Mouse (Mus musculus): Measurements from ENCODE around the gene Sgo1. TPM values are rescaled to one million over a fixed set of nuclear protein-coding genes. Genes with fewer than 3 reads are reported as not detected.
"Not testable (repeated sequence)": the region's sequence is repeated elsewhere in the genome, so short reads cannot be mapped to it uniquely, and the experiment has no call there.

The Sgo1 gene
- 0.16 and 0.25 TPM in 2 replicates for polyA plus RNA-seq (2012; rRNA removed)

DNA sequence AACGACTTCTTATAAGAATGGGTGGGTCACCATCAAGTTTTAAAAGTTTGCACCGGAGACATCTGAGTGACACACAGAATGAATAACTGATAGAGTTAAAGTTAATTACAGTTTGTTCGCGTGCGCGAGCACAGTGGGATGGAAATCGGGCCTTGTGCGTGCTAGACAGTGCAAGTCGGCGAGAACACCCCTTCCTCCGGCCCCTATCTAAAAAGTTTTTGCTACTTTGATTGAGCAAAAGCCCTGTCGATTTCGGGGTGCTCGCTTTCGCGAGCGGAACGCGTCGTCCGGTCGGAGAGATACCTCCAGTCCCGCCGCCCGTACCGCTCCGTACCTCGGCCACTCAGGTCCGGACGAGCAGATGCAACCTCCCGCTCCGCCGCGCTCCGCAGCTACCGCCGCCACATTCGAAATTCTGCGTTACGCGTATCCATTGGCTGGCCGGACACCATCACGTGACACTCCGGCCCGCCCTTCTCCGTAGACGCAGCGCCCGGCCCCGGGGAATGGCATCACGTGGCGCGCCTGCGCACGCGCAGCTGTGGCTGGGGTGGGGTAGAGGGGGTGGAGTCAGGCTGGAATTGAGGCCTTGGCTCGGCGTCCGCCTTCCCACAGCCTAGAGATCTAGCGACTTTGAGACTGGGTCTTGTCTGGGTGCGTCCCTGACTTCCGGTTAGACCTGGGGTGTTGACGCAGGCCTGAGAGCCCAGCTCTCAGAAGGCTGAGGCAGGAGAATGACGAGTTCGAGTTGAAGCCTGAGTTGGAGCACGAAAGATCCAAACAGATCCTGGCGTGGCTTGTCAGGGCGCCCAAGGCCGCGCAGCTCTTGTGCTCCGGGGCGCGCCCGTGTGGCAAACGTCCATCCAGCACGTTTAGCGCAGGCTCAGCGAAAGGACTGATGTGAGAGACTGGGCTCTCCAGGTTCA, at the start of gene Sgo1:
Gene Sgo1, minus strand, starts transcription at position 457 of the 926 bp plus-strand sequence.
- peak; percentile 87 to 97 for DNase-seq (ENCODE audit: extremely low spot score in 1 of 2, low spot score in 1 of 2)

DNA sequence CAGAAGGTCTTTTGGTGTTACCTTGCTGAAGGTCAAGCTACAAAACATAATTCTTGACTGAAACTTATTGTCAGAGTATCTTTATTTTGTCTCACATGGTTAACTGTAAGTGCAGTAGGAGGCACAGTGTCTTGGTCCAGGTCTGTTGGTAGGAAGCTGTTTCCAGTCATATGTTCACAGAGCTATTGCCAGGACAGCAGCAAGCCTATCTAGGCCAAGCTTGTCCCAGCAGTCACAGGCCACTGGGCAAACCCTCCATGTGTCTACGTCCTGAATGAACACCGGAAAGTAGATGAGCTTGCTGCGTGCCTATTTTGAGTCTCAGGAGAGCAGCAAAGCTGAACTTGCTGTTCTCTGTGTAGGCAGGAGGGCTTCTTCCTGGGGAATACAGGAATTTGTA, 29.8 kb upstream of the Sgo1 start:
- not testable (repeated sequence) for DNase-seq (ENCODE audit: extremely low spot score in 1 of 2, low spot score in 1 of 2)

GRCm38 (mm10) chr17:53718474-53718873, 29.3 kb upstream of the Sgo1 start:
- no peak for DNase-seq (ENCODE audit: extremely low spot score in 1 of 2, low spot score in 1 of 2)

- DNase-seq (ENCODE audit: extremely low spot score in 1 of 2, low spot score in 1 of 2): not testable (repeated sequence)
Observed at GRCm38 (mm10) chr17:53715161-53715560, 26.0 kb upstream of the Sgo1 start.

DNA sequence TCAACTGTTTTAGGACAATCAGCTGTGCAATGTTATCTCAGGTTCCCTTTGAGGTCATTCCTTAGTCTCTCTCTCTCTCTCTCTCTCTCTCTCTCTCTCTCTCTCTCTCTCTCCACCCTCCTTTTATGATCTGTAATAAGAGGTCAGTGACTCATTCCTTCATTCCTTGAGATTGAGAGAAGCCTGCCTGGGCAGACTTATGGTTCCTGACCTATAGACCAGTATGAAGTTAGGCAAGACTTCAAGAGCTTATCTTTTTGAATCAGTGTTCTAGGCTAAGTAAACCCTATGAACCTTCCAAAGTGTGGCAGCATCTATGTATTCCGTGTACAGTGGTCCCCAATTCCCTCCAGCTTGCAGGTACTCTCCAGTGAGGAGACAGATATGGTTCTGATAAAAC, 25.3 kb upstream of the Sgo1 start:
- DNase-seq (ENCODE audit: extremely low spot score in 1 of 2, low spot score in 1 of 2): no peak

DNA sequence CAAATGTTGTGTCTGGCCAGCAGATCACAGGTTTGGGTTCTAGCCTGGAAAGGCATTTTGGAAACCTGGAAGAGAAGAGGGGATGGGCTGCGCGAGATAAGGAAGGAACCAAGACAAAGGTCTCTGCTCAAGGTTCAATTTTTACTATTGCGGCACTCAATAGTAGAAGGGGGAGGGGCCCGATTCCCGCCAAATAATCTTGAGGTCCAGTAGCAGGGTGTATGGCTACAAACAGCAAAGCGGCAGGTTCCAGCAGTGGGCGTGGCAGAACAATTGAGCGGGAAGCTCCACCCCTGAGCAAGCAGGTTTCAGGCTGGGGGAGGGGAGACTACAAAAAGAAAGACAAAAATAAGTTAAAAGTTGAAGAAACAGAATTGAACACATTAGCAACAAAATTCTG, 8.4 kb upstream of the Sgo1 start:
- DNase-seq (ENCODE audit: extremely low spot score in 1 of 2, low spot score in 1 of 2): not testable (repeated sequence)

DNA sequence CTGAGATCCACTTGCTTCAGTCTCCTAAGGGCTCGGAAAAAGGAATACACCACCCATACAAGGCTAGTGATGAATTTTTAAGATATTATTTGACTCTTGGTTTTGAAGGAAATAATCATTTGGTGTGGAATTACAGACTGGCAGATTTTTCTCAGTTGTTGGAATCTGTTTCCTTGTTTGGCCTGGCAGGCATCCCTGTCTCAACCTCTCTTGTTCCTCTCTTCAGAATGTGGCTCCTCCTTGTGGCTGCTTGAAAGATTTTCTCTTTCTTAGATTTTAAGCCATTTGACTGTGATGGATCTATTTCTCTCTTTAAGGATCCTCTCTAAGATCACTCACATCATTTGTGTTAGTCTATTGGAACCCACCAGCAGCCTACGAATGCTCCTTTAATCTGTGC, 4.9 kb upstream of the Sgo1 start:
- peak in 1 of 2 experiments; percentile 59 for DNase-seq (ENCODE audit: extremely low spot score in 1 of 2, low spot score in 1 of 2)

DNA sequence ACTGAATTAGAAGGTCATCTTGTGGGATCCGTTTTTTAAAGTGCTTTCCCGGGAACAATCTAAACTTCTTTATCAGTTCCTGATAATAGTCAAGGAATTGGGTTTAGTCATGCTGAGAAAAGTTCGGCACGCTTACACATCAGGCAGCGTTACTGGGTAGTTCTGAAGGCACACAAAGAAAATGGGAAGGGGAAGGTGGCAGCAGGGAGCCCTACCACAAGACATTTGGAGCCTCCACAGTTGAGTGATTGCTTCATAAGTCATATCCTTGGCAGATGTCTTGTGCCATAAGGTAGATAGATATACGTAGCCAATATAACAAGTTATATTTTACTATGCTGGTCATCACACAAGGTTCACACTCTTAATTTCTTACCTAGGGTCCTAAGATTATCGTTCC, 813 bp upstream of the Sgo1 start:
- no peak for DNase-seq (ENCODE audit: extremely low spot score in 1 of 2, low spot score in 1 of 2)

DNA sequence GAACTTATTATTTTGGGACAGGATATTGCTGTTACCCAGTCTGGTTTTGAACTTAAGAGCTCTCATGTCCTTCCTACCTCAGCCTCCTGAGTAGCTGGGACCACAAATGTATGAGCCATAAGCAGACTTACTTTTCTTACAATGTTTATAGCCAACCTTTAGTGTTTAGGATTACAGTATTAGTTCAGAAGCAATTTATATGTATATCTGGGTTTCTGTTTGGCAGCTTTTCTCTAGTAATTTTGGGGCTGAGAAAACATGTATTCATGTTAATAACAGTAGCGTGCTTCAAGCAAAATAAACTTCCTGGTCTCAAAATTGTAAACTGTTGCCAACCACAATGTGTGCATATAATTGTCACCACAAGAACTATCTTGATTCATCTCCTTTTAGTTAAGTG, 812 bp downstream of the Sgo1 start:
- no peak for DNase-seq (ENCODE audit: extremely low spot score in 1 of 2, low spot score in 1 of 2)

GRCm38 (mm10) chr17:53678716-53679115, 10.4 kb downstream of the Sgo1 start:
- peak; percentile 52 to 77 for DNase-seq (ENCODE audit: extremely low spot score in 1 of 2, low spot score in 1 of 2)

DNA sequence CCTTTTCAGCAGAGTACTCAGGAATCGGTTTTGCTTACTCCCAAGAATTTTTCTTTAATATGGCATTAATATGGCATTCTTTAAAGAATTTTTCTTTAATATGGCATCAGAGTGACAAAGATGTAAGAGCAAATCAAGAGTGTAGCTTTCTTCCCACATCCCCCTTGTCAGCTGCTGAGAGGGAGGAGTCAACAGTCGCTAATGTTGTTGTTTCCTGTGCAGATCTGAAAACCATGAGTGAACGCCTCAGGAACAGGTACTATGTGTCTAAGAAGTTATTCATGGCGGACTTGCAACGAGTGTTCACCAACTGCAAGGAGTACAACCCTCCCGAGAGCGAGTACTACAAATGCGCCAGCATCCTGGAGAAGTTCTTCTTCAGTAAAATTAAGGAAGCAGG, 18.7 kb downstream of the Sgo1 start:
- no peak for DNase-seq (ENCODE audit: extremely low spot score in 1 of 2, low spot score in 1 of 2)

DNA sequence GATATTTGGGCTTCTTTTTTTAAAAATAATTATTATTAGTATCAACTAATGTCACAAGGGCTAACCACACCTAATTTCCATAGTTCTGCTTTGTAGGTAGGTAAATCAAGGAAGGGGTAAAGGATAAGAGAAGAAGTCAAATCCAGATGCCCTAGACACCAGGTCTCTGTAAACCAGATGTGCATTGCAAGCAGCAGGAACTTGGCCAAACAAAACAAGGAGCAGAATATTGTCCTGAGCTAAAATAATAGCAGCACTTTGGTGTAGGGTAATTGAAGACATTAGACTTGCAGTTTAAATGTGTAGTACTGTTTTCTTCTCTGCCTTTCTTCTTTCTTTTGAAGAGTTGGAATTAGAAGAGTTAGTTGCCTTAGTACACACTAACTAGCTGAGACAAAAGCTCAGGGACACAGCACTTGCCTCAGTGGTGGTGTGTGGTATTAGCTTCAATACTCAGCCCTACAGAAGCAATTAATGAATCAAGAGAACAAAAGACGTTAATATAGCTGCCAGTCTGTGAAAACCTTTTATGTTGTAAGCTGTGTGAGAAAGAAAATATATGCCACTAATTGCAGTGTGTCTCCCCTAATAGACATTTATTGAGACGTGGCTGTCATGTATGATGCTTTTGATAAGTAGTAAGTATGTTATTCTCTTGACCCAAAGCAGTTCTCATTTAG, 24.3 kb downstream of the Sgo1 start:
- no peak for DNase-seq (ENCODE audit: extremely low spot score in 1 of 2, low spot score in 1 of 2)

- no peak for DNase-seq (ENCODE audit: extremely low spot score in 1 of 2, low spot score in 1 of 2)
Observed at GRCm38 (mm10) chr17:53664267-53664666, 24.9 kb downstream of the Sgo1 start.

DNA sequence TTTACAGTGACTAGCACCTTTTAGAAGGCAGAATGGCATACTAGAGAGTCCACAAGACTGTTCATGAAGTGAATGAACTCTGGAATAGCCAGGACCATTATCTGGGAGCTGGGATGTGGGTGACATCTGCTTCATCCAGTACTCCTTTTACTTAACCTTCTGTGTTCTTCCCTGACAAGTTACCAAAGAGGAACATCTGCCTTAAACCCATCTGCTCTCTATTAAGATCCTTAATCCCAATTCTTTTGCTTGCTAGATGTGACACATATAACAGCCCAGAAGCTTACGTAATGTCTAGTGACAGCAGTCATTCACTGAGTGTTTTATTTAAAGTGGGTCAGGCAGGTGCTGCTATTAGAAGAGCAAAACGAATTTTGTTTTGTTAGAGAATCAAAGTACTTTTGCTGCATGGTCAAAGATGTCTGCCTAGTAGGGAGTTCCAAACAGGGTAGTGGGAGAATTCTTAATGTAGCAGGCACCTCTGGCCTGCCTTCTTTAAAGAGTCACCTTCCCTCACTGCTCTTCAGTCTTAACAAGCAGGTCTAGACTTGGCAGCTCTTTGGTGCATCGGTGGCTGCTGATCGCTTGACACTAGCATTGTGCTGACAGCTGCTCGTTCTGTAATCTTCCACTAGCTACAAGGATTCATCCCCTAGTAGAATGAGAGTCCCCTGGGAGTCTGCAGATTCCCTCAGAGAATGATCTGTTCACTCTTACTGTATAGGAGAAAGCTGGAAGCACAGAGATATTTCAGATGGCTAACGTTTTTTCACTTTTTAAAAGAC, 27.9 kb downstream of the Sgo1 start:
- DNase-seq (ENCODE audit: extremely low spot score in 1 of 2, low spot score in 1 of 2): no peak

- DNase-seq (ENCODE audit: extremely low spot score in 1 of 2, low spot score in 1 of 2): peak in 1 of 2 experiments; percentile 37
Observed at GRCm38 (mm10) chr17:53659738-53660137, 29.4 kb downstream of the Sgo1 start.

DNA sequence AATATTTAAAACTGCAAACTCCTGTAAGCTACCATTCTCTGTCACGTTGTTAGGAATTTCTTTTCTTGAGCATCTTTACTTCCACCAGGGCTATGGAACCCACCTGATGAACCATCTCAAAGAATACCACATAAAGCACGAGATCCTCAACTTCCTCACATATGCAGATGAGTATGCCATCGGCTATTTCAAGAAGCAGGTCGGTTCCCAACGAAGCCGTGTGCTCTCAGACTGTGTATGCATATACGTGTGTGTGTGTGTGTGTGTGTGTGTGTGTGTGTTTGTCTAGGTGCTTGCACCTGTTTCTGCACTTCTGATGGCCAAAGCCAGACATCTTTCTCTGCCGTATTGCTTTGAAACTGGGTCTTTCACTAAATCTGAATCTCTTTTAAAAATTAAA, 29.9 kb downstream of the Sgo1 start:
- no peak for DNase-seq (ENCODE audit: extremely low spot score in 1 of 2, low spot score in 1 of 2)

GRCm38 (mm10) chr17:53658668-53659067, 30.5 kb downstream of the Sgo1 start:
- no peak for DNase-seq (ENCODE audit: extremely low spot score in 1 of 2, low spot score in 1 of 2)

- DNase-seq (ENCODE audit: extremely low spot score in 1 of 2, low spot score in 1 of 2): peak in 1 of 2 experiments; percentile 37
Observed at GRCm38 (mm10) chr17:53657391-53657790, 31.7 kb downstream of the Sgo1 start.

- DNase-seq (ENCODE audit: extremely low spot score in 1 of 2, low spot score in 1 of 2): no peak
Observed at GRCm38 (mm10) chr17:53656369-53656860, 32.7 kb downstream of the Sgo1 start.

DNA sequence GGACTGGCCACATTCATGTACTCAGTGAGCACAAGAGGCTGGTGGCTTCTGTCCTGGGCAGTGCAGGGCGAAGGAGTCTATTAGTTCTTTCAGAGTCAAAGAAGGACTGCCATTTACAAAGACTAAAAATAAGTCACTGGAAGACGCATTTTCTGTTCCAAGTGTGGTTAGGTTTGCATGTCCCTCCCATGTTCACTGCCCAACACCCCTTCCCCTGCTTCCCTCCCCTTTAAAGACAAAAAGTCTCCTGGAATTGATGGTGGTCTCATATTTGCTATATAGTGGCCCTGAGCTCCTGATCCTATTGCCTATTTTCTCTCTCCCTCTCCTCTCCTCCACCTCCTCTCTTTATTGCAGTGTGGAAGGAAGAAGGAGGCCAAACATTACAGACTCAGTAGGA, 33.2 kb downstream of the Sgo1 start:
- DNase-seq (ENCODE audit: extremely low spot score in 1 of 2, low spot score in 1 of 2): no peak

GRCm38 (mm10) chr17:53655081-53655480, 34.1 kb downstream of the Sgo1 start:
- DNase-seq (ENCODE audit: extremely low spot score in 1 of 2, low spot score in 1 of 2): no peak
